Mouse (Mus musculus) forebrain, embryonic 11.5 days (tissue): ENCODE data around the gene Myo10. TPM values are rescaled to one million over a fixed set of nuclear protein-coding genes. Genes with fewer than 3 reads are reported as not detected.
A peak's percentile ranks its signal among the peaks of the same experiment; 100 is the strongest.

ENCODE experiments used
- ATAC-seq: fragments of 200-750 bp; cut with Nextera tagmentation; replicated peaks from 2 replicates; pipeline ENCODE4 v1.8.0; 2017; ENCODE audit warnings: moderate TSS enrichment; ENCODE audit not compliant: low FRiP score
- DNase-seq: peaks from one replicate; pipeline ENCODE4 v3.0.0-alpha.2; 2017; ENCODE audit warnings: low spot score
- H3K27ac ChIP-seq: fragments of 300-500 bp; sonication (generic); 2 replicates; pipeline ENCODE4 v1.5.1; 2014; ENCODE audit warnings: low read depth, low read length
- H3K27me3 ChIP-seq: fragments of 300-500 bp; sonication (generic); 2 replicates; pipeline ENCODE4 v1.6.1; 2014; ENCODE audit warnings: mild to moderate bottlenecking, low read length, mixed read lengths; ENCODE audit not compliant: control insufficient read depth, insufficient read depth
- H3K36me3 ChIP-seq: fragments of 300-500 bp; sonication (generic); 2 replicates; pipeline ENCODE4 v1.6.1; 2014; ENCODE audit warnings: mild to moderate bottlenecking, low read length, moderate library complexity, mixed read lengths; ENCODE audit not compliant: control insufficient read depth, insufficient read depth
- H3K4me1 ChIP-seq: fragments of 300-500 bp; sonication (generic); replicated peaks from 2 replicates; pipeline ENCODE4 v1.6.1; 2014; ENCODE audit warnings: low read length, mixed read lengths; ENCODE audit not compliant: control insufficient read depth, insufficient read depth
- H3K4me2 ChIP-seq: fragments of 300-500 bp; sonication (generic); 2 replicates; pipeline ENCODE4 v1.6.1; 2014; ENCODE audit warnings: low read depth, mild to moderate bottlenecking, low read length, moderate library complexity, mixed read lengths; ENCODE audit not compliant: severe bottlenecking
- H3K4me3 ChIP-seq: fragments of 300-500 bp; sonication (generic); 2 replicates; pipeline ENCODE4 v1.5.1; 2014; ENCODE audit warnings: low read depth, low read length
- H3K9ac ChIP-seq: fragments of 300-500 bp; sonication (generic); 2 replicates; pipeline ENCODE4 v1.6.1; 2014; ENCODE audit warnings: low read length
- H3K9me3 ChIP-seq: fragments of 300-500 bp; sonication (generic); 2 replicates; pipeline ENCODE4 v1.6.1; 2016; ENCODE audit warnings: low read length, mixed read lengths; ENCODE audit not compliant: control insufficient read depth
- whole genome bisulfite sequencing: fragments of 180-500 bp; shearing (Covaris S2); extraction: QIAGEN DNeasy Blood & Tissue Kit; methylation state at CpG from one replicate; pipeline ENCODE4 v1.1.7; 2014; 5-methylcytosine and 5-hydroxymethylcytosine counted together
- polyA plus RNA-seq: library from polyadenylated mRNA; unstranded; fragments of >200 nt; fragmentation: Nextera tagmentation; extraction: Ambion mirVana; gene quantifications from 2 replicates; pipeline ENCODE4 v1.2.1, GENCODE M21; 2014

Myo10 gene
- polyA plus RNA-seq, 1 experiment from 2014 or later, result 72.6 TPM

- ATAC-seq (no peak), DNase-seq (no peak)
- no peaks in the 10 kb centered on the region for H3K36me3 ChIP-seq
- no peak overlapping the region for H3K4me3 ChIP-seq
- H3K9me3 ChIP-seq, result no peaks in the 10 kb centered on the region
- H3K27me3 ChIP-seq, result no peaks in the 10 kb centered on the region
- no peak overlapping the region for H3K27ac ChIP-seq
- no peaks in the 10 kb centered on the region for H3K4me1 ChIP-seq
- 68% methylated on average over 6 of the region's 6 CpGs for WGBS
- no peak overlapping the region for H3K4me2 ChIP-seq
- no peak overlapping the region for H3K9ac ChIP-seq
Measured at GRCm38 (mm10) chr15:25736531-25736930, 114.2 kb downstream of the Myo10 start.

- ATAC-seq (no peak), DNase-seq (no peak)
- Histone ChIP-seq H3K36me3 (no peaks in the 10 kb centered on the region), H3K27me3 (no peaks in the 10 kb centered on the region), H3K9me3 (no peaks in the 10 kb centered on the region), H3K9ac (no peak overlapping the region), H3K4me2 (no peak overlapping the region), H3K4me1 (no peaks in the 10 kb centered on the region), H3K4me3 (no peak overlapping the region), H3K27ac (no peak overlapping the region)
- 58% methylated on average over 4 of the region's 4 CpGs for WGBS
Measured at GRCm38 (mm10) chr15:25740271-25740670, 117.9 kb downstream of the Myo10 start.

- Histone ChIP-seq H3K27me3 (no peaks in the 10 kb centered on the region), H3K4me3 (no peak overlapping the region), H3K4me1 (no peaks in the 10 kb centered on the region), H3K4me2 (no peak overlapping the region), H3K9me3 (no peaks in the 10 kb centered on the region), H3K9ac (no peak overlapping the region), H3K36me3 (no peaks in the 10 kb centered on the region), H3K27ac (no peak overlapping the region)
- DNase-seq, result no peak
- ATAC-seq, result no peak
- WGBS, result 90% methylated on average over 13 of the region's 13 CpGs
Measured at GRCm38 (mm10) chr15:25742196-25742595, 119.9 kb downstream of the Myo10 start.

GRCm38 (mm10) chr15:25751510-25751909 is 129.2 kb downstream of the Myo10 start:
- no peak for DNase-seq
- H3K4me3 ChIP-seq, result no peak overlapping the region
- no peak overlapping the region for H3K4me2 ChIP-seq
- 21% methylated on average over 11 of the region's 11 CpGs for WGBS
- no peaks in the 10 kb centered on the region for H3K9me3 ChIP-seq
- no peak overlapping the region for H3K9ac ChIP-seq
- ATAC-seq, result no peak
- H3K27ac ChIP-seq, result no peak overlapping the region
- no peaks in the 10 kb centered on the region for H3K27me3 ChIP-seq
- peaks cover 13% of the 10 kb centered on the region for H3K4me1 ChIP-seq
- no peaks in the 10 kb centered on the region for H3K36me3 ChIP-seq

GRCm38 (mm10) chr15:25752597-25752996 is 130.3 kb downstream of the Myo10 start:
- H3K4me3 ChIP-seq, result peak overlapping the region; percentile 38; the same call in 1 of the 2 replicates
- WGBS, result 10% methylated on average over 1 of the region's 1 CpGs
- peak overlapping the region; percentile 61; the same call in 1 of the 2 replicates for H3K4me2 ChIP-seq
- H3K27ac ChIP-seq, result peak overlapping the region; percentile 97
- H3K4me1 ChIP-seq, result peaks cover 13% of the 10 kb centered on the region
- peak; percentile 45 for DNase-seq
- no peaks in the 10 kb centered on the region for H3K27me3 ChIP-seq
- peak overlapping the region; percentile 56 for H3K9ac ChIP-seq
- H3K36me3 ChIP-seq, result no peaks in the 10 kb centered on the region
- H3K9me3 ChIP-seq, result no peaks in the 10 kb centered on the region
- peak; percentile 74 for ATAC-seq

GRCm38 (mm10) chr15:25753003-25753402 is 130.7 kb downstream of the Myo10 start:
- H3K9ac ChIP-seq, result peak overlapping the region; percentile 56
- H3K4me1 ChIP-seq, result peaks cover 15% of the 10 kb centered on the region
- WGBS, result 7% methylated on average over 9 of the region's 9 CpGs

GRCm38 (mm10) chr15:25753878-25754277 is 131.6 kb downstream of the Myo10 start:
- Histone ChIP-seq H3K9ac (peak overlapping the region; percentile 78), H3K36me3 (no peaks in the 10 kb centered on the region), H3K27ac (peak overlapping the region; percentile 97), H3K4me1 (peaks cover 23% of the 10 kb centered on the region), H3K9me3 (no peaks in the 10 kb centered on the region), H3K4me2 (peak overlapping the region; percentile 61), H3K27me3 (no peaks in the 10 kb centered on the region), H3K4me3 (peak overlapping the region; percentile 38)
- ATAC-seq, result peak; percentile 26
- peak; percentile 52 for DNase-seq

More at GRCm38 (mm10) chr15:25753003-25753402, 130.7 kb downstream of the Myo10 start:
- H3K27me3 ChIP-seq, result no peaks in the 10 kb centered on the region
- peak overlapping the region; percentile 97 for H3K27ac ChIP-seq
- no peaks in the 10 kb centered on the region for H3K9me3 ChIP-seq
- ATAC-seq, result peak; percentile 29
- DNase-seq, result peak; percentile 72
- H3K4me3 ChIP-seq, result peak overlapping the region; percentile 38
- H3K36me3 ChIP-seq, result no peaks in the 10 kb centered on the region
- peak overlapping the region; percentile 61 for H3K4me2 ChIP-seq

GRCm38 (mm10) chr15:25754342-25754951 is 132.1 kb downstream of the Myo10 start:
- H3K36me3 ChIP-seq, result no peaks in the 10 kb centered on the region
- H3K9me3 ChIP-seq, result no peaks in the 10 kb centered on the region
- H3K4me1 ChIP-seq, result peaks cover 29% of the 10 kb centered on the region
- H3K4me3 ChIP-seq, result peak overlapping the region; percentile 38
- ATAC-seq (peak; percentile 83), DNase-seq (peak; percentile 78)
- H3K4me2 ChIP-seq, result peak overlapping the region; percentile 61
- no peaks in the 10 kb centered on the region for H3K27me3 ChIP-seq
- H3K27ac ChIP-seq, result peak overlapping the region; percentile 97
- 7% methylated on average over 13 of the region's 13 CpGs for WGBS
- peak overlapping the region; percentile 78 for H3K9ac ChIP-seq

- Histone ChIP-seq H3K4me1 (peaks cover 39% of the 10 kb centered on the region), H3K27ac (peak overlapping the region; percentile 97), H3K4me3 (peak overlapping the region; percentile 38), H3K36me3 (no peaks in the 10 kb centered on the region), H3K9ac (peak overlapping the region; percentile 78), H3K9me3 (no peaks in the 10 kb centered on the region), H3K4me2 (peak overlapping the region; percentile 61), H3K27me3 (no peaks in the 10 kb centered on the region)
- ATAC-seq (no peak), DNase-seq (no peak)
- WGBS, result 41% methylated on average over 6 of the region's 6 CpGs
Measured at GRCm38 (mm10) chr15:25755536-25755935, 133.2 kb downstream of the Myo10 start.
